Comparison of ENCODE assay signal across 32 mouse cellular contexts in genomic region chr14:29077418-29077817, GRCm38 (mm10). TPM values are rescaled to one million over a fixed set of nuclear protein-coding genes. Genes with fewer than 3 reads are reported as not detected.
DNase-seq lines count a peak whose midpoint lies in the region; ATAC-seq and TF ChIP-seq lines count a peak whose summit lies in the region.
"Had no signal": no experiment of that assay in that cellular context is flagged by ENCODE, and none has a peak within 500 bp of the region (broad histone marks: within the 10 kb centered on the region; RNA-seq: fewer than 3 reads in every experiment).

No protein-coding gene starts in this region.

- no peak for ATAC-seq in embryonic facial prominence, embryonic 14.5 days (ENCODE audit: low read depth)
- ATAC-seq in limb, embryonic 11.5 days (ENCODE audit: insufficient number of reproducible peaks, low FRiP score, low TSS enrichment, low read depth): no peak
- no peak for ATAC-seq in limb, embryonic 14.5 days (ENCODE audit: low FRiP score, low read depth)
- ATAC-seq: activated CD4-positive, CD25-positive, alpha-beta regulatory T cell, adult 4 months; forebrain, embryonic 15.5 days; hindbrain, postnatal 0 days; inflammation-experienced regulatory T-cells, adult 6 months had no signal

- no peak overlapping the region for H3K4me2 ChIP-seq in embryonic facial prominence, embryonic 14.5 days (ENCODE audit: low read depth, low read length)
- H3K4me2 ChIP-seq in limb, embryonic 11.5 days (ENCODE audit: low read depth, severe bottlenecking): no peak overlapping the region
- H3K4me2 ChIP-seq in limb, embryonic 14.5 days (replicated peaks; ENCODE audit: low read depth, low read length, severe bottlenecking): no peak overlapping the region
- H3K4me2 ChIP-seq: embryonic facial prominence, embryonic 12.5 days; forebrain, embryonic 15.5 days; heart, embryonic 12.5 days; heart, embryonic 15.5 days; hindbrain, embryonic 14.5 days had no signal

- no peak overlapping the region for H3K4me3 ChIP-seq in embryonic facial prominence, embryonic 14.5 days (ENCODE audit: low read depth, low read length)
- no peak overlapping the region for H3K4me3 ChIP-seq in limb, embryonic 11.5 days (ENCODE audit: low read depth, low read length)
- no peak overlapping the region for H3K4me3 ChIP-seq in limb, embryonic 14.5 days (replicated peaks; ENCODE audit: low read length)
- H3K4me3 ChIP-seq: embryonic facial prominence, embryonic 12.5 days; forebrain, embryonic 15.5 days; heart, embryonic 12.5 days; heart, embryonic 15.5 days; hindbrain, embryonic 10.5 days had no signal

- no peak overlapping the region; the same call in 1 of the 2 replicates for H3K27ac ChIP-seq in embryonic facial prominence, embryonic 14.5 days (replicated peaks; ENCODE audit: low read depth, low read length)
- H3K27ac ChIP-seq in limb, embryonic 11.5 days (replicated peaks; ENCODE audit: low read depth, low read length): no peak overlapping the region
- no peak overlapping the region for H3K27ac ChIP-seq in limb, embryonic 14.5 days (replicated peaks; ENCODE audit: low read depth, low read length)
- H3K27ac ChIP-seq: embryonic facial prominence, embryonic 12.5 days; forebrain, embryonic 15.5 days; heart, embryonic 15.5 days; hindbrain, embryonic 10.5 days; hindbrain, embryonic 14.5 days; hindbrain, postnatal 0 days had no signal

- no peak overlapping the region for H3K9ac ChIP-seq in embryonic facial prominence, embryonic 14.5 days (ENCODE audit: low read depth, low read length)
- H3K9ac ChIP-seq in limb, embryonic 11.5 days (ENCODE audit: low read length): no peak overlapping the region
- H3K9ac ChIP-seq in limb, embryonic 14.5 days (ENCODE audit: low read depth, low read length, severe bottlenecking): no peak overlapping the region
- H3K9ac ChIP-seq: embryonic facial prominence, embryonic 12.5 days; forebrain, embryonic 15.5 days; heart, embryonic 12.5 days; heart, embryonic 15.5 days; hindbrain, embryonic 14.5 days had no signal

- no peaks in the 10 kb centered on the region for H3K9me3 ChIP-seq in embryonic facial prominence, embryonic 14.5 days (ENCODE audit: control insufficient read depth, low read length)
- H3K9me3 ChIP-seq in limb, embryonic 11.5 days (ENCODE audit: control insufficient read depth, low read length): no peaks in the 10 kb centered on the region
- no peaks in the 10 kb centered on the region for H3K9me3 ChIP-seq in limb, embryonic 14.5 days (ENCODE audit: control insufficient read depth, low read length)
- H3K9me3 ChIP-seq: embryonic facial prominence, embryonic 12.5 days; forebrain, embryonic 15.5 days; heart, embryonic 12.5 days; heart, embryonic 15.5 days; hindbrain, embryonic 10.5 days had no signal

- no peaks in the 10 kb centered on the region for H3K4me1 ChIP-seq in embryonic facial prominence, embryonic 14.5 days (ENCODE audit: control insufficient read depth, insufficient read depth, low read length)
- H3K4me1 ChIP-seq in limb, embryonic 11.5 days (ENCODE audit: control insufficient read depth, insufficient read depth, low read length): peaks cover 5% of the 10 kb centered on the region; the same call in 1 of the 2 replicates
- H3K4me1 ChIP-seq in limb, embryonic 14.5 days (ENCODE audit: control insufficient read depth, insufficient read depth, low read length): peaks cover 25% of the 10 kb centered on the region
- H3K4me1 ChIP-seq: forebrain, embryonic 15.5 days; heart, embryonic 15.5 days had no signal

- H3K27me3 ChIP-seq in embryonic facial prominence, embryonic 14.5 days (replicated peaks; ENCODE audit: control insufficient read depth, insufficient read depth, low read length): no peaks in the 10 kb centered on the region
- no peaks in the 10 kb centered on the region for H3K27me3 ChIP-seq in limb, embryonic 11.5 days (ENCODE audit: control insufficient read depth, insufficient read depth, low read length)
- 0 out of 2 replicates have a peak, but pooled peaks cover 4% of the 10 kb centered on the region for H3K27me3 ChIP-seq in limb, embryonic 14.5 days (ENCODE audit: control insufficient read depth, insufficient read depth, low read length)
- H3K27me3 ChIP-seq: CH12.LX; forebrain, embryonic 15.5 days had no signal

- no peaks in the 10 kb centered on the region for H3K36me3 ChIP-seq in embryonic facial prominence, embryonic 14.5 days (ENCODE audit: control insufficient read depth, insufficient read depth, low read length)
- H3K36me3 ChIP-seq in limb, embryonic 11.5 days (ENCODE audit: control insufficient read depth, insufficient read depth, low read length): no peaks in the 10 kb centered on the region
- no peaks in the 10 kb centered on the region for H3K36me3 ChIP-seq in limb, embryonic 14.5 days (ENCODE audit: control insufficient read depth, insufficient read depth, low read length)
- H3K36me3 ChIP-seq: embryonic facial prominence, embryonic 12.5 days; forebrain, embryonic 15.5 days; G1E; heart, embryonic 12.5 days; heart, embryonic 15.5 days; hindbrain, embryonic 10.5 days had no signal

- DNase-seq in kidney, postnatal 4 days: peak; percentile 18 to 24
- DNase-seq in kidney, adult 18-20 months: no peak
- DNase-seq in embryonic facial prominence, embryonic 14.5 days (ENCODE audit: low spot score): peak; percentile 33
- peak; percentile 60 for DNase-seq in limb, embryonic 11.5 days (ENCODE audit: low spot score)
- DNase-seq in limb, embryonic 14.5 days (ENCODE audit: low spot score): peak; percentile 43
- no peak for DNase-seq in spleen, postnatal 36 days (ENCODE audit: low spot score in 2 of 2)
- no peak for DNase-seq in neural tube, embryonic 10.5 days (ENCODE audit: extremely low spot score, low spot score)
- no peak for DNase-seq in Muller cell, postnatal 12 days (ENCODE audit: inconsistent ontology term)
- DNase-seq: adrenal gland, adult 8-10 months; adrenal gland, postnatal 25 days; B cell, adult 2 months; cerebellum, adult 11-12 months; cerebellum, adult 8-10 months; cerebellum, postnatal 10 days; cerebellum, postnatal 36 days; embryo, embryonic 11 days; gastrocnemius, postnatal 25 days; heart, adult 18-20 months; heart, postnatal 10 days; heart, postnatal 36 days had no signal

- WGBS in embryonic facial prominence, embryonic 14.5 days: 40% methylated on average over 3 of the region's 3 CpGs
- WGBS in limb, embryonic 11.5 days: 26% methylated on average over 3 of the region's 3 CpGs
- WGBS in limb, embryonic 14.5 days: 12% methylated on average over 3 of the region's 3 CpGs

- TF ChIP-seq POLR2A in limb, embryonic 14.5 days (IDR thresholded peaks at IDR 0.05; ENCODE audit: borderline replicate concordance, extremely low read depth, insufficient read depth, insufficient read length): no peak

RNA-seq across cellular contexts. Expression of gene Lrtm1, which starts 59.4 kb away (rescaled TPM):
- polyA plus RNA-seq in embryonic facial prominence, embryonic 14.5 days (2014; fragmentation: Nextera tagmentation; extraction: Ambion mirVana): 1.5 and 2.2 TPM in 2 replicates
- 0.15 and 0.16 TPM in 2 replicates for polyA plus RNA-seq in limb, embryonic 11.5 days (2014; fragmentation: Nextera tagmentation; extraction: Ambion mirVana)
- 0.53 and 0.60 TPM in 2 replicates for polyA plus RNA-seq in limb, embryonic 14.5 days (2012; rRNA removed)
- polyA plus RNA-seq in limb, embryonic 14.5 days (2014; fragmentation: Nextera tagmentation; extraction: Ambion mirVana): 0.84 and 1.4 TPM in 2 replicates
- polyA plus RNA-seq: activated CD4-positive, CD25-positive, alpha-beta regulatory T cell, adult 4 months; cortical plate, adult 2 months; G1E; inflammation-experienced regulatory T-cells, adult 6 months had no signal

Comparison
In these comparisons a context has a peak if more than half of its experiments do, and no peak if none do; other contexts are left out.
1. DNase-seq: peak in kidney, postnatal 4 days (2 of 2), embryonic facial prominence, embryonic 14.5 days (single experiment), limb, embryonic 11.5 days (single experiment) and limb, embryonic 14.5 days (single experiment); none in kidney, adult 18-20 months (single experiment), spleen, postnatal 36 days (0 of 2), neural tube, embryonic 10.5 days (single experiment) and Muller cell, postnatal 12 days (single experiment).